Mouse (Mus musculus): Measurements from ENCODE around the gene Acss2. TPM values are rescaled to one million over a fixed set of nuclear protein-coding genes. Genes with fewer than 3 reads are reported as not detected.
A peak's percentile ranks its signal among the peaks of the same experiment; 100 is the strongest.
"Not testable (repeated sequence)": the region's sequence is repeated elsewhere in the genome, so short reads cannot be mapped to it uniquely, and the experiment has no call there.

Gene Acss2
- polyA plus RNA-seq, 1 experiment: 13.1 TPM

DNA sequence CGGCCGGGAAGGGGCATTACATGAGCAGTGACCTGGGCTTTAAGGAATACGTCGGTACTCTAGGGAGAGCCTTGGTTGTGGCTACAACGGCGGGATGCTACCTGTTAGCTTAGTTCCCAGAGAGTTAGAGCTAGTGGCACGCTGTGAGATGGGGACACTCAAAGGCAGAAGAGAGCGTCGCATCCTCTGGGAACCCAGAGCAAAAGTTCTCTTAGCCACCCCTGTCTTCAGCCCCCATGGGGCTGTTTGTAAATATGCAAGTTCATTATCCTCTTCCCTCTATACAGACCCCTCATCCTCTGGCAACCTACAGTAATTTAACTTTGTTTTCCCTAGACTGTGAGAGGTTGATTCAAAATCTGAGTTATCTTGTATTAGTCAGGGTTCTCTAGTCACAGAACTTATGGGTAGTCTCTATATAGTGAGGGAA lies 75.1 kb downstream of the Acss2 start:
- Histone ChIP-seq H3K4me3 (ENCODE audit: extremely low read depth, insufficient read depth, insufficient read length) (peak overlapping the region; percentile 66), H3K27ac (ENCODE audit: insufficient read depth, low read length) (no peak overlapping the region), H3K27me3 (ENCODE audit: control insufficient read depth, insufficient read depth, low read length) (no peaks in the 10 kb centered on the region), H3K4me1 (ENCODE audit: control insufficient read depth, insufficient read depth, insufficient read length) (peaks cover 4% of the 10 kb centered on the region), H3K36me3 (ENCODE audit: control insufficient read depth, insufficient read depth, low read length) (no peaks in the 10 kb centered on the region)
- TF ChIP-seq CTCF (IDR thresholded peaks at IDR 0.05; ENCODE audit: extremely low read depth, insufficient read depth, insufficient read length, insufficient replicate concordance) (no peak), POLR2A (IDR thresholded peaks at IDR 0.05; ENCODE audit: low read depth, low read length) (no peak; the same call in 1 of the 2 replicates)
- WGBS: 1% methylated on average over 9 of the region's 9 CpGs
- DNase-seq (ENCODE audit: low read depth in 1 of 2, low spot score in 2 of 2): no peak

DNA sequence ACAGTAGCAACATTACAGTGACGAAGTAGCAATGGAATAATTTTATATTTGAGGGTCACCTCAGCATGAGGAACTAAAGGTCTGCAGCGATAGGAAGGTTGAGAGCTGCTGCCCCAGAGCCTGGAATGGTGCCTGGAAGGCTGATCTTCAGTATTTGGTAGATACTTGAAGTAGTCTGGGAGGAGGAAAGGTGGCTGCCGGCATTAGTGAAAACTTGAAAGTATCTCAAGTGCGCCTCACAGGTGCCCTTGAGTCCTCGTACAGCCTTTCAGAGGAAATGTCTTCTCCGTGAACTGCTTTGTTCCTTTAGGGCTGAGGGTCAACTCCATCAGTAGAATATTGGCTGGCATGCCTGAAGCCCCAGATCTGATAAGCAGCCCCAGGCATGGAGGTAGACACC lies 77.8 kb downstream of the Acss2 start:
- H3K36me3 ChIP-seq (ENCODE audit: control insufficient read depth, insufficient read depth, low read length): no peaks in the 10 kb centered on the region
- no peak for DNase-seq (ENCODE audit: low read depth in 1 of 2, low spot score in 2 of 2)
- H3K4me3 ChIP-seq (ENCODE audit: extremely low read depth, insufficient read depth, insufficient read length): no peak overlapping the region
- H3K27me3 ChIP-seq (ENCODE audit: control insufficient read depth, insufficient read depth, low read length): no peaks in the 10 kb centered on the region
- peaks cover 4% of the 10 kb centered on the region; the same call in 1 of the 2 replicates for H3K4me1 ChIP-seq (ENCODE audit: control insufficient read depth, insufficient read depth, insufficient read length)
- no peak overlapping the region for H3K27ac ChIP-seq (ENCODE audit: insufficient read depth, low read length)
- TF ChIP-seq CTCF (IDR thresholded peaks at IDR 0.05; ENCODE audit: extremely low read depth, insufficient read depth, insufficient read length, insufficient replicate concordance) (no peak), POLR2A (IDR thresholded peaks at IDR 0.05; ENCODE audit: low read depth, low read length) (no peak)
- WGBS: 84% methylated on average over 6 of the region's 6 CpGs

DNA sequence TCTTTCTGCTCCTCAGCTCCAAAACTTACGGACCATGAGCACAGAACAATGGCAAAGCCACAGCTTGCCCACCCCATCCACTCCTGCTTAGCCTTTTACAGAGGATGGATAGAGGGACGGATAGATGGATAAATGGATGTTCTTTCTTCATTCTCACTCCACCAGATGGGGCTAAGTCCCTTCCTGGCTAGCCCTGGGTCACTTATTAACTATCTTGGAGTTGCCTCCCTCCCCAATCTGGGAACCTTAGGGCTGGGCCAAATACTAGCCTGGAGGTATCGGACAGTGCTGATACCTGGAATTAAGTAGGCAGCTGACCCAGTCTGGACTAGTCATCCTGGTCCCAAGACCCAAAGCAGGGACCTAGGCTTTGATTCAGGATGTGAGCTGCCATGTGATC lies 86.0 kb downstream of the Acss2 start:
- Histone ChIP-seq H3K4me3 (ENCODE audit: extremely low read depth, insufficient read depth, insufficient read length) (no peak overlapping the region), H3K36me3 (ENCODE audit: control insufficient read depth, insufficient read depth, low read length) (no peaks in the 10 kb centered on the region), H3K27me3 (ENCODE audit: control insufficient read depth, insufficient read depth, low read length) (no peaks in the 10 kb centered on the region), H3K27ac (ENCODE audit: insufficient read depth, low read length) (no peak overlapping the region), H3K4me1 (ENCODE audit: control insufficient read depth, insufficient read depth, insufficient read length) (no peaks in the 10 kb centered on the region)
- no peak for DNase-seq (ENCODE audit: low read depth in 1 of 2, low spot score in 2 of 2)
- 88% methylated on average over 3 of the region's 3 CpGs for WGBS
- TF ChIP-seq CTCF (IDR thresholded peaks at IDR 0.05; ENCODE audit: extremely low read depth, insufficient read depth, insufficient read length, insufficient replicate concordance): no peak
- no peak for TF ChIP-seq POLR2A (IDR thresholded peaks at IDR 0.05; ENCODE audit: low read depth, low read length)

DNA sequence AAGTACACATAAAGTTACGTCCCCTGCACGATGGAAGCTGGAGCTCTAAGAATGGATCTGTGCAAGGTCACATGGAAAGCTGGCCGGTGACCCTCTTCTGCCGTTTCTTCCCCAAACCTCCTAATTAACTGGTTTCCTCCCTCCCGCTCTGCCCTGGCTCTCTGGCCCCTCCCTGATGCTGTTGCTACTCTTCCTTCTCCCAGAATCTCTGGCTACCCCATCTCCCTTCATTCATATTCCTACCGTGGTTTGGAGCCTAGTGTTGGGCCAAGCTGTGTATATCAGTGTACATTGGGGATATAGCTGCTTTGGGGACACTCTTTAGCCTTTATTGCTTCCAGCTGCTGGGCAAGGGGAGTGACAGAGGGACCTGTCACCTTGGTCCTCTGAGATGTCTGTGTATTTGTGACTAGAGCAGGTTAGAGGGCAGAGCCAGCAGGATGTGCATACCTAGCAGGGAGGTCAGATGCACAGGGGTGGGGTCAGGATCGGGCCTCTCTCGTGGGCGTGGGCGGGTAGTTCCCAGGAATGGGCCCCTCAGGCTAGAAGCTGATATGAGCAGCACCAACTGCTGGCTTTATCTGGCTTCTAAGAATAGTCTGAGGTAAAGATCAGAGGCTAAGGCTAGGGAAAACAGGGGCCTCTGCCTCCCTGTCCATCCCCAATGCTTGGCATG lies 87.0 kb downstream of the Acss2 start:
- no peak for TF ChIP-seq POLR2A (IDR thresholded peaks at IDR 0.05; ENCODE audit: low read depth, low read length)
- TF ChIP-seq CTCF (IDR thresholded peaks at IDR 0.05; ENCODE audit: extremely low read depth, insufficient read depth, insufficient read length, insufficient replicate concordance): no peak
- no peak for DNase-seq (ENCODE audit: low read depth in 1 of 2, low spot score in 2 of 2)
- no peak overlapping the region for H3K27ac ChIP-seq (ENCODE audit: insufficient read depth, low read length)
- no peaks in the 10 kb centered on the region for H3K4me1 ChIP-seq (ENCODE audit: control insufficient read depth, insufficient read depth, insufficient read length)
- H3K36me3 ChIP-seq (ENCODE audit: control insufficient read depth, insufficient read depth, low read length): no peaks in the 10 kb centered on the region
- WGBS: 65% methylated on average over 10 of the region's 10 CpGs
- no peaks in the 10 kb centered on the region for H3K27me3 ChIP-seq (ENCODE audit: control insufficient read depth, insufficient read depth, low read length)
- H3K4me3 ChIP-seq (ENCODE audit: extremely low read depth, insufficient read depth, insufficient read length): no peak overlapping the region

DNA sequence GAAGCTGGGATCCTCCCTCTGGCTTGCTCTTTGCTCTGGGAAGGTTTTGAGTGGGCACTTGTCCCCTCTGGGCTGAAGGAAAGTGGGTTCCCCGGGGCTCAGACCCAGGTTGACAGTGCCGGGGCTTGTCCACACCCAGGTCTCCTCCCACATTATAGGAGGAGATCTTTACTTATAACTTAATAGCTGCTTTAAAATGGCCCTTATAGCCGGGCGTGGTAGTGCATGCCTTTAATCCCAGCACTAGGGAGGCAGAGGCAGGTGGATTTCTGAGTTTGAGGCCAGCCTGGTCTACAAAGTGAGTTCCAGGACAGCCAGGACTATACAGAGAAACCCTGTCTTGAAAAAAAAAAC lies 87.5 kb downstream of the Acss2 start:
- H3K4me3 ChIP-seq (ENCODE audit: extremely low read depth, insufficient read depth, insufficient read length); H3K4me1 ChIP-seq (ENCODE audit: control insufficient read depth, insufficient read depth, insufficient read length); DNase-seq (ENCODE audit: low read depth in 1 of 2, low spot score in 2 of 2); H3K27me3 ChIP-seq (ENCODE audit: control insufficient read depth, insufficient read depth, low read length); H3K27ac ChIP-seq (ENCODE audit: insufficient read depth, low read length); H3K36me3 ChIP-seq (ENCODE audit: control insufficient read depth, insufficient read depth, low read length): not testable (repeated sequence)
- 78% methylated on average over 4 of the region's 4 CpGs for WGBS

DNA sequence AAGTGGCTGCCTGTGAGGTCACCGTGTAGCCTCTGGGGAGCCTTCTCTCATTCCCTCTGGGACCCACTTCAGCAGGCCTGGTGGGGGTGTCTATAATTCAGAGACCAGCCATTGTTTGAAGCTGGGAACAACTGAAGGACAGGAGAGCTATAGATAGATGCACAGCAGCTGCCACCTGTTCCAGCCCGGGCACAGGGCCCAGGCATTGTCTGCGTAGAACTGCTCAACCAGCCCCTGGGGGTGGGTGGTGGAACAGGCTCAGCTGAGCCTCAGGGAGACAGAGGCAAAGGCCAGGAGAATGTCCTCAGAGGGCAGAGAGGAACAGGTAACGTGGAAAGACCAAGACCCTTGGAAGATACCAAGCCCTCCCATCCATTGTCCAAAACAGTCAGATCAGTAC lies 88.6 kb downstream of the Acss2 start:
- Histone ChIP-seq H3K4me1 (ENCODE audit: control insufficient read depth, insufficient read depth, insufficient read length) (no peaks in the 10 kb centered on the region), H3K36me3 (ENCODE audit: control insufficient read depth, insufficient read depth, low read length) (no peaks in the 10 kb centered on the region), H3K27me3 (ENCODE audit: control insufficient read depth, insufficient read depth, low read length) (no peaks in the 10 kb centered on the region), H3K4me3 (ENCODE audit: extremely low read depth, insufficient read depth, insufficient read length) (no peak overlapping the region), H3K27ac (ENCODE audit: insufficient read depth, low read length) (no peak overlapping the region)
- DNase-seq (ENCODE audit: low read depth in 1 of 2, low spot score in 2 of 2): no peak
- TF ChIP-seq CTCF (IDR thresholded peaks at IDR 0.05; ENCODE audit: extremely low read depth, insufficient read depth, insufficient read length, insufficient replicate concordance) (no peak), POLR2A (IDR thresholded peaks at IDR 0.05; ENCODE audit: low read depth, low read length) (no peak)
- WGBS: 59% methylated on average over 4 of the region's 4 CpGs

DNA sequence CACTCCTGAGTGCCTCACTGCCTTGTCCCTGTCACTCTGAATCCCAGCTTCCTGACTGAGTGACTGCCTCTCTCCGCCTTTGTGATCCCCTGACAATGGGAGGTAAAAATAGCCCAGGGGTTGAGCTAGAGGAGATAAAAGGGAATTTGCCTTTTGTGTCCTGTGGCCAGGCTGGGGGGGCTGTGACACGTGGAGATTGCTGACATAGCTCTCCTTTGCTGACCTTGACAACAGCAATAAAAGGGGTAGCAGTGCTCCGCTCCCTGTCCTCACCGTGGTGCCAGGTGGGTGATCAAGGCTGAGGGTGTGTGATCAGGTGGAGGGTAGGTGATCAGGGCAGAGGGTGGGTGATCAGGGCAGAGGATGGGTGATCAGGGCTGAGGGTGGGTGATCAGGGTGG lies 93.2 kb downstream of the Acss2 start, which contains the start of gene Myh7b:
TSS of gene Myh7b (plus strand) at position 235 of the 400 bp plus-strand sequence.
- H3K27ac ChIP-seq (ENCODE audit: insufficient read depth, low read length): no peak within 1 kb of the TSS
- no peaks in the 10 kb centered on the region for H3K36me3 ChIP-seq (ENCODE audit: control insufficient read depth, insufficient read depth, low read length)
- no peak within 1 kb of the TSS for H3K4me3 ChIP-seq (ENCODE audit: extremely low read depth, insufficient read depth, insufficient read length)
- H3K4me1 ChIP-seq (ENCODE audit: control insufficient read depth, insufficient read depth, insufficient read length): peaks cover 5% of the 10 kb centered on the region; the same call in 1 of the 2 replicates
- no peaks in the 10 kb centered on the region; the same call in 1 of the 2 replicates for H3K27me3 ChIP-seq (ENCODE audit: control insufficient read depth, insufficient read depth, low read length)
- TF ChIP-seq POLR2A (IDR thresholded peaks at IDR 0.05; ENCODE audit: low read depth, low read length) (no peak), CTCF (IDR thresholded peaks at IDR 0.05; ENCODE audit: extremely low read depth, insufficient read depth, insufficient read length, insufficient replicate concordance) (no peak)
- no peak for DNase-seq (ENCODE audit: low read depth in 1 of 2, low spot score in 2 of 2)
- WGBS: 56% methylated on average over 4 of the region's 4 CpGs

Data from spleen, adult 2 months (tissue).